Mouse (Mus musculus): ENCODE results near the gene Rdh5.
A peak's percentile ranks its signal among the peaks of the same experiment; 100 is the strongest.

Rdh5 gene

GRCm38 (mm10) chr10:128922822-128923012, at the start of gene Rdh5:
TSS of gene Rdh5 (minus strand) at chr10:128922888.
- DNase-seq, result no peak

GRCm38 (mm10) chr10:128970740-128971250, 48.1 kb upstream of the Rdh5 start:
- no peak for DNase-seq

- DNase-seq, result no peak
Observed at GRCm38 (mm10) chr10:128968341-128968749, 45.7 kb upstream of the Rdh5 start.

DNA sequence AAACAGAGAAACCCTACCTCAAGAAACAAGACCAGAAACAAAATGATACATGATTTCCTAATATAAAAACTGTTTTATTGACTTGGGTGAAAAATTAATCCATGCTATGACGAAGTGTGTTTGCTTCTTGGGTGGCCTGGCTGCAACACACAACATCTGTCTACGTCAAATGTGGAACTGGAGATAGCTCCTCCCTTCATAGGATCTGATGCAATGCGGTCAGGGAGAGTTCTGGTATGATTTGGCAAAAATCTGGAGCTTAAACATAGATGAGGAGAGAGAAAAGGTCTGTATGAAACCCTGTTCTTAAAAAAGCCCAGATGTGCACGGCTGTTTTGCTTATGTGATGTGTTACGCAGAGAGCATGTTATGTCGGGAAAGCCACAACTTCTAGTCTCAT, 43.2 kb upstream of the Rdh5 start:
- no peak for DNase-seq

- no peak for DNase-seq
Observed at GRCm38 (mm10) chr10:128964961-128965360, 42.3 kb upstream of the Rdh5 start.

GRCm38 (mm10) chr10:128960590-128961584, 38.2 kb upstream of the Rdh5 start, which contains the start of gene Mettl7b:
TSS of gene Mettl7b (minus strand) at chr10:128960988.
- no peak for DNase-seq

DNA sequence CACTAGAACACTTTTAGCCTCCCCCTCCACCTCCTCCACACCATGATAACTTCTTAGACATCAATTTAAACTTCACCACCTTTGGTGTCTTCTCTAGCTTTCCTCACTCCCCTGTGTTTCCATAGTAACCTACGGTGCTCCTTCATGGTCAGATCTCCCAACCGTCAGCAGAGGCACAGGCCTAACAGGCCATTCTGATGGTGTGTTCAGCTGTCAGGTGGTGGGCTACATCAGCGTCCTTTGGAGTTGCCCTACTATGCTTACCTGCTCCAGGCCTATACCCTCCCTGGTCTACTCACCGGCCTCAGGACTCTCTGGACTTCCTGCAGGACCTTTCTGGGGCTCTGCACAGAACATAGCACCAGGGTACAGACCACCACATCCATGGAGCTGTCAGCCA, 37.5 kb upstream of the Rdh5 start:
- DNase-seq, result no peak

- DNase-seq, result no peak
Observed at GRCm38 (mm10) chr10:128958340-128958739, 35.7 kb upstream of the Rdh5 start.

- no peak for DNase-seq
Observed at GRCm38 (mm10) chr10:128950208-128950887, 27.7 kb upstream of the Rdh5 start.

GRCm38 (mm10) chr10:128947496-128947895, 24.8 kb upstream of the Rdh5 start:
- no peak for DNase-seq

GRCm38 (mm10) chr10:128945675-128946074, 23.0 kb upstream of the Rdh5 start:
- DNase-seq, result peak; percentile 43

- DNase-seq, result no peak
Observed at GRCm38 (mm10) chr10:128940475-128941061, 17.9 kb upstream of the Rdh5 start.

DNA sequence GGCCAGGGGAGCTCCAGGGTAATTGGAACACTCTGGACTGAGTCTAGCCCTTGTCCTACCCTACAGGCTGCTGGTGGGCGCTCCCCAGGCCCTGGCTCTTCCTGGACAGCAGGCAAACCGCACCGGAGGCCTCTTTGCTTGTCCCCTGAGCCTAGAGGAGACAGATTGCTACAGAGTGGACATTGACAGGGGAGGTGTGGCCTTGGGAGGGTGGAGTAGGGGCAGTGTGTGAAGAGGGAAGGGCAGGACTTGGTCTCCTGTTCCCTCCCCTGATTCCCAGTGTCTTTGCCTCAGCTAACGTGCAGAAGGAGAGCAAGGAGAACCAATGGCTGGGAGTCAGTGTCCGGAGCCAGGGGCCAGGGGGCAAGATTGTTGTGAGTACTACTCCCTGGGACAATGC, 16.3 kb upstream of the Rdh5 start:
- DNase-seq, result no peak

DNA sequence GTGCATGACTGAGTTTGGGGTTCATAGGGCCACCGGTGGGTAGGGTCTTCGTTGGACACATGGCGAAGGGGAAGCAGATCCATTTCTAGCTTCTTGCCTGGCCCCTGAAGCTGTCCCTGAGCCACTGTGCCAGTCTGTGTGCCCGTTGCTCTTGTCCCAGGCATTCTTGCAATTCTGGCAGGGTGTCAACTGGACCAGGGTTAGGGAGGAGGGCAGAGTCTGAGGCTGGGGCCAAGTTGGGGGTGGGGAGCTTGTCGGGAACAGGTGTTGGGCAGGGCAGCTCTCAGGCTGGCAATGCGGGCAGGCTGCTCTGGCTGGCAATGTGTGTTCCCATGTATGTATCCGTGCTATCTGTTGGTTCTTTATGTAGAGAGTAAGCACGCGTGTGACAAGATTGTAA, 15.8 kb upstream of the Rdh5 start:
- DNase-seq, result peak; percentile 91

DNA sequence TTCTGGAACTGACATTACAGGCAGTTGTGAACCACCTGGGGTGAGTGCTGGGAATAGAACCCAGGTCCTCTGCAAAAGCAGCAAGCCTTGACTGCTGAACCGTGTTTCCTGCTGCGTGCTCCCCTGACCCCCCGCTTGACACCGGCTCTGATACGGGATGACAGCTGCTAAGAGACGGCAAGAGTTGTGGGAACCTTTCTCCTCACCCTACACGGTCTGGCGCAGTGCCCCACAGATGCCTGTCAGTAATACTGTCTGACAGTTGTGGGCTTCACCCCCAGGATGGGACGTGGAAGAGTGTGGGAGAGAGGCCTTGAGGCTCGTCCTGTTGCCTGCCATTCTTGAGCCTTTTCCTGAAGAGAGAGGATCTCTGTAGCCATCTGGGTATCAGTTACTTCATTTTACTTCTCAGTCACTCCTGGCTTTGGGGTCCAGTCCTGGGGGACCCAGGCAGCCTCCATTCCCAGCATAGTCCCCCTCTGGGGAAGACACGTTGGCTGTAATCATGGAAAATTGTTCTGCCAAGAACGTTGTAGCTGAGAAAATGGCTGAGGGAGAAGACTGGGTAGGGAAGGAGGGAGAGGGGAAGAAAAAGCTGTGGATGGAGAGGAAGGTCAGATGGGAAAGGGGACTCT, 15.2 kb upstream of the Rdh5 start:
- DNase-seq, result no peak

- DNase-seq, result no peak
Observed at GRCm38 (mm10) chr10:128935826-128936440, 13.2 kb upstream of the Rdh5 start.

DNA sequence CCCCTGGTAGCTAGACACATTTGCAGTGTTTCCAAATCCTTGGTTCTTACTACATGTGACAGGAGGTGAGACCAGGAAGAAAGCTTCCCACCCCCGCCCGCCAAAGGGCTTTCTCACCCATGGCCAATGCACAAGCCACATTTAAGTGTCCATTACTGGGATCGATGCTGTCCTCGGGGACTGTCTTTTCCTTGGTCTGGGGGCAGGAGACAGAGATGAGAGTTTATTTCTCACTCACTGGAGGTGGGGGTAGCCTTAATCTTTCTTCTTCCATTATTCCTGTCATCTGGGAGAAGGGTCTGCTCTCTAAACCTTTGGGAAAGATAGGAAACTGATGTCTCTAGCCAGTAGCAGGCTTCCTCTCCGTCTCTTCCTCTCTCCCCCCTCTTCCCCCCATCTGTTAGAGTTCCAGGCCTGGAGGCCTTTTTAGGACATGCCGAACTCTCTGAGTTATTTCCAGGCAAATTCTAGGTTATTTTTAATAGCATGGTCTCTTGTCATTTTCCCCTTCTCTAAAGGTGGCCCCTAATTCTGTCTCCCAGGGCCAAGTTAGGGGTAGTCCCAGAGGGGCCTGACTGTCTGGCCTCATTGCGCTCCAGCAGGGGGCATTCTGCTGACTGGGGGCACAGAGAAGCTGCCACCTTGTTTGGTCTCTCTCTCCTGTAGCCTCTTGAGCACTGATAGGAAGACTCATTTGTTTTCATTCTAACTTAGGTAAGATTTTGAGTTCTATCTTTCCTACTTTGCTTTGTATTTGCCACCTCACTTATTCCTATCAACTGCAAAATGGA, 12.5 kb upstream of the Rdh5 start:
- DNase-seq, result no peak

DNA sequence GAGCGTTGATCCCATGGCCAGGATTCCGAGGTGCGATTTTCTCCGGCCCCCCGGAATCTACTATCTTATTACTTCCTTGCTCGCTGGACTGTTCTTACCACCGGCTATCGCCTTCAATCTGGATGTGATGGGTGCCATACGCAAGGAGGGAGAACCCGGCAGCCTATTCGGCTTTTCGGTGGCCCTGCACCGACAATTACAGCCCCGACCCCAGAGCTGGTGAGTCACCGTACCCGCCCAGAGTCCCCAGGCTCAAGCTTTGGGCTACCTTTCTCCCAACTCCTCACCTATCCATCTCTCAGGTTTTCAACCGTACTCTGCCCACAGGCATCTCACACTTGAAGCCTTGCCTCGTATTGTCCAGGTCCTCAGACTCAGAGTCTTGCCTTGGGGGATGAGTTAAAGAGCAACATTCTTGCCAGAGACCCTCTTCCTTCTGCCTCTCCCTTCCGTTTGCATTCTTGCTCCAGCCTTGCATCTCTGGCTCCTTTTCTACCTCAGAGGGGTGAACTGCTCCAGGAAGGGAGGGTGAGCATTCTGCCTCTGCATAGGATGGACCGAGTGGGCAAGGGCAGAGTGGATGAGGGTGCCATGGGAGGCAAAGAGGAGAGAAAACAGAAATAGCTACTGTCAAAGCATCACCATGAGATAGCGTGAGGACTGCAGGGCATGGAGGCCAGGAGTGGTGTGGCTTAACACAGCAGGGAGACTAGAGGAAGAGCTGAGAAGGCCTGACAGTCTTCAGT, 11.5 kb upstream of the Rdh5 start:
- no peak for DNase-seq

DNA sequence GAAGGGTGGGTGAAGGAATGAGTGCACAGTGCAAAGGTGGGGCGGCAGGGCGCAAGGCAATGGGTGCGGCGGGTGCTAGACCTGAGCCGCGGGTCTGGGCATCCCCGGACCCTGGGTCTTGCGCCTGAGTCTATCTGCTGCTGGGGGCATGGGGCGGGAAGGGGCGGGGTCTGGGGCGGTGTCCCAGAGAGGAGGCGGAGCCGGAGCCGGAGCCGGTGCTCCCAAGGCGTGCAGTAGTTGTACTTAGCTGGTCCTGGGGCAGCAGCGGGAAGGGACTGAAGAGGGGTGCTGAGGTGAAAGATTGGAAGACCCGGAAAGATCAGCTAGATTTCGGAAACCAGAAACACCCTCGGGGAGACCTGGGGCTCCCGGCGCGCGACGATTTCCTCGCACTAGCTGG, 10.9 kb upstream of the Rdh5 start, which contains the start of gene Itga7:
Gene Itga7, plus strand, starts transcription at position 245 of the 400 bp plus-strand sequence.
- no peak for DNase-seq

DNA sequence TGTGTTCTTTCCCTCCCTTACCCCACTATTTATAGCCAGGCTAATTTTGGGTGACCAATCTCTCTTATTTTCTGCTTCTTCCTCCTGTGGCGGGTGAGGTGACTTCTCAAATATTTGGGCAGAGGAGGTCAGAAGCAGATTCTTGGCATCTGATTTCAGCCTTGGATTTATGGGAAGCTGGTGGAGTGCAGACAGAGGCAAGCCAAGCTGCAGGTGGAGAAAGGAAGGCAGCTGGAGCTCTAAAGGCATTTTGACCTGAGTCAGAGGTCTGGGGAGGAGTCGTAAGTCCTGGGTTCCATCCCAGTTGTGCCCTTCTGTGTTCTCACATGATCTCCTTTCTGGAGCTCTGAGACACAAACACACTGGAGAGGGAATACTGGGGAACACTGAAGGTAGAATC, 8.8 kb upstream of the Rdh5 start:
- no peak for DNase-seq

Data from cerebellum, adult 8-10 months (tissue).